Mouse (Mus musculus): Measurements from ENCODE around the gene Cetn4. TPM values are rescaled to one million over a fixed set of nuclear protein-coding genes. Genes with fewer than 3 reads are reported as not detected.

The Cetn4 gene
- polyA plus RNA-seq, 1 experiment from 2014 or later, result 3.3 TPM

GRCm38 (mm10) chr3:37331999-37332449 lies 19.5 kb upstream of the Cetn4 start:
- no peaks in the 10 kb centered on the region for H3K4me1 ChIP-seq
- ATAC-seq (ENCODE audit: low FRiP score), result no peak
- WGBS, result 66% methylated on average over 6 of the region's 6 CpGs
- H3K4me3 ChIP-seq (replicated peaks), result no peak overlapping the region
- H3K27me3 ChIP-seq (replicated peaks), result no peaks in the 10 kb centered on the region
- H3K4me2 ChIP-seq, result no peak overlapping the region
- H3K9ac ChIP-seq (replicated peaks), result no peak overlapping the region
- H3K36me3 ChIP-seq, result no peaks in the 10 kb centered on the region
- no peaks in the 10 kb centered on the region for H3K9me3 ChIP-seq (replicated peaks)
- no peak overlapping the region for H3K27ac ChIP-seq (replicated peaks)

- Histone ChIP-seq H3K36me3 (no peaks in the 10 kb centered on the region), H3K4me2 (no peak overlapping the region), H3K9me3 (replicated peaks) (no peaks in the 10 kb centered on the region), H3K27ac (replicated peaks) (no peak overlapping the region), H3K9ac (replicated peaks) (no peak overlapping the region), H3K27me3 (replicated peaks) (no peaks in the 10 kb centered on the region), H3K4me3 (replicated peaks) (no peak overlapping the region), H3K4me1 (no peaks in the 10 kb centered on the region)
- no peak for ATAC-seq (ENCODE audit: low FRiP score)
- WGBS, result 93% methylated on average over 1 of the region's 1 CpGs
Observed at GRCm38 (mm10) chr3:37329963-37330362, 17.5 kb upstream of the Cetn4 start.

- H3K4me3 ChIP-seq (replicated peaks), result no peak overlapping the region
- no peak for ATAC-seq (ENCODE audit: low FRiP score)
- no peak overlapping the region for H3K27ac ChIP-seq (replicated peaks)
- no peaks in the 10 kb centered on the region for H3K4me1 ChIP-seq
- WGBS, result 75% methylated on average over 2 of the region's 2 CpGs
- H3K9me3 ChIP-seq (replicated peaks), result no peaks in the 10 kb centered on the region
- H3K36me3 ChIP-seq, result no peaks in the 10 kb centered on the region
- H3K4me2 ChIP-seq, result no peak overlapping the region
- no peak overlapping the region for H3K9ac ChIP-seq (replicated peaks)
- no peaks in the 10 kb centered on the region for H3K27me3 ChIP-seq (replicated peaks)
Observed at GRCm38 (mm10) chr3:37328489-37328888, 16.0 kb upstream of the Cetn4 start.

GRCm38 (mm10) chr3:37326627-37327026 lies 14.1 kb upstream of the Cetn4 start:
- no peak overlapping the region for H3K4me2 ChIP-seq
- H3K9me3 ChIP-seq (replicated peaks), result no peaks in the 10 kb centered on the region
- H3K36me3 ChIP-seq, result no peaks in the 10 kb centered on the region
- WGBS, result 93% methylated on average over 3 of the region's 3 CpGs
- no peaks in the 10 kb centered on the region for H3K4me1 ChIP-seq
- no peak for ATAC-seq (ENCODE audit: low FRiP score)
- no peaks in the 10 kb centered on the region for H3K27me3 ChIP-seq (replicated peaks)
- H3K9ac ChIP-seq (replicated peaks), result no peak overlapping the region
- no peak overlapping the region for H3K4me3 ChIP-seq (replicated peaks)
- no peak overlapping the region for H3K27ac ChIP-seq (replicated peaks)

- no peak overlapping the region for H3K4me2 ChIP-seq
- H3K27ac ChIP-seq (replicated peaks), result no peak overlapping the region
- H3K9ac ChIP-seq (replicated peaks), result no peak overlapping the region
- no peaks in the 10 kb centered on the region for H3K27me3 ChIP-seq (replicated peaks)
- H3K4me3 ChIP-seq (replicated peaks), result no peak overlapping the region
- no peaks in the 10 kb centered on the region for H3K9me3 ChIP-seq (replicated peaks)
- WGBS, result 88% methylated on average over 5 of the region's 5 CpGs
- no peaks in the 10 kb centered on the region for H3K4me1 ChIP-seq
- H3K36me3 ChIP-seq, result 0 out of 2 replicates have a peak, but pooled peaks cover 3% of the 10 kb centered on the region
- ATAC-seq (ENCODE audit: low FRiP score), result no peak
Observed at GRCm38 (mm10) chr3:37325317-37326112, 13.0 kb upstream of the Cetn4 start.

GRCm38 (mm10) chr3:37324310-37324709 lies 11.8 kb upstream of the Cetn4 start:
- no peak for ATAC-seq (ENCODE audit: low FRiP score)
- Histone ChIP-seq H3K9me3 (replicated peaks) (no peaks in the 10 kb centered on the region), H3K4me2 (no peak overlapping the region), H3K4me3 (replicated peaks) (no peak overlapping the region), H3K4me1 (no peaks in the 10 kb centered on the region), H3K27ac (replicated peaks) (no peak overlapping the region), H3K9ac (replicated peaks) (no peak overlapping the region), H3K27me3 (replicated peaks) (no peaks in the 10 kb centered on the region), H3K36me3 (peaks cover 11% of the 10 kb centered on the region; the same call in 1 of the 2 replicates)
- whole genome bisulfite sequencing, result 63% methylated on average over 3 of the region's 3 CpGs

GRCm38 (mm10) chr3:37316233-37316632 lies 3.7 kb upstream of the Cetn4 start:
- no peak overlapping the region for H3K27ac ChIP-seq (replicated peaks)
- no peak overlapping the region for H3K9ac ChIP-seq (replicated peaks)
- ATAC-seq (ENCODE audit: low FRiP score), result no peak
- no peaks in the 10 kb centered on the region for H3K9me3 ChIP-seq (replicated peaks)
- WGBS, result 100% methylated on average over 1 of the region's 1 CpGs
- peaks cover 11% of the 10 kb centered on the region for H3K4me1 ChIP-seq
- no peak overlapping the region for H3K4me2 ChIP-seq
- H3K36me3 ChIP-seq, result peaks cover 11% of the 10 kb centered on the region; the same call in 1 of the 2 replicates
- H3K4me3 ChIP-seq (replicated peaks), result no peak overlapping the region
- H3K27me3 ChIP-seq (replicated peaks), result no peaks in the 10 kb centered on the region

- WGBS, result 37% methylated on average over 1 of the region's 1 CpGs
- H3K27ac ChIP-seq (replicated peaks), result no peak overlapping the region
Observed at GRCm38 (mm10) chr3:37313371-37313770, 863 bp upstream of the Cetn4 start.

GRCm38 (mm10) chr3:37311897-37312369 lies 575 bp downstream of the Cetn4 start:
- peak overlapping the region; percentile 60 for H3K4me3 ChIP-seq (replicated peaks)
- H3K36me3 ChIP-seq, result no peaks in the 10 kb centered on the region
- no peaks in the 10 kb centered on the region for H3K27me3 ChIP-seq (replicated peaks)
- ATAC-seq (ENCODE audit: low FRiP score), result no peak
- WGBS, result 2% methylated on average over 10 of the region's 10 CpGs
- peak overlapping the region; percentile 77 for H3K4me2 ChIP-seq
- H3K9ac ChIP-seq (replicated peaks), result peak overlapping the region; percentile 81
- peaks cover 11% of the 10 kb centered on the region for H3K4me1 ChIP-seq
- H3K9me3 ChIP-seq (replicated peaks), result no peaks in the 10 kb centered on the region
- peak overlapping the region; percentile 84 for H3K27ac ChIP-seq (replicated peaks)

More at GRCm38 (mm10) chr3:37313371-37313770, 863 bp upstream of the Cetn4 start:
- Histone ChIP-seq H3K9me3 (replicated peaks) (no peaks in the 10 kb centered on the region), H3K27me3 (replicated peaks) (no peaks in the 10 kb centered on the region), H3K4me1 (peaks cover 11% of the 10 kb centered on the region), H3K4me3 (replicated peaks) (peak overlapping the region; percentile 60), H3K9ac (replicated peaks) (no peak overlapping the region; the same call in 1 of the 2 replicates), H3K4me2 (peak overlapping the region; percentile 77), H3K36me3 (no peaks in the 10 kb centered on the region)
- no peak for ATAC-seq (ENCODE audit: low FRiP score)

GRCm38 (mm10) chr3:37303392-37304139 lies 8.9 kb downstream of the Cetn4 start:
- Histone ChIP-seq H3K27ac (replicated peaks) (no peak overlapping the region), H3K4me2 (no peak overlapping the region), H3K9me3 (replicated peaks) (no peaks in the 10 kb centered on the region), H3K36me3 (no peaks in the 10 kb centered on the region), H3K27me3 (replicated peaks) (no peaks in the 10 kb centered on the region), H3K9ac (replicated peaks) (no peak overlapping the region), H3K4me3 (replicated peaks) (no peak overlapping the region), H3K4me1 (no peaks in the 10 kb centered on the region)
- WGBS, result 81% methylated on average over 8 of the region's 8 CpGs
- ATAC-seq (ENCODE audit: low FRiP score), result no peak

GRCm38 (mm10) chr3:37302685-37303084 lies 9.8 kb downstream of the Cetn4 start:
- Histone ChIP-seq H3K9ac (replicated peaks) (no peak overlapping the region), H3K9me3 (replicated peaks) (no peaks in the 10 kb centered on the region), H3K27me3 (replicated peaks) (no peaks in the 10 kb centered on the region), H3K4me1 (no peaks in the 10 kb centered on the region), H3K4me3 (replicated peaks) (no peak overlapping the region), H3K36me3 (no peaks in the 10 kb centered on the region), H3K27ac (replicated peaks) (no peak overlapping the region), H3K4me2 (no peak overlapping the region)
- ATAC-seq (ENCODE audit: low FRiP score), result no peak
- WGBS, result 44% methylated on average over 12 of the region's 12 CpGs

- no peak overlapping the region for H3K4me2 ChIP-seq
- no peaks in the 10 kb centered on the region for H3K36me3 ChIP-seq
- no peaks in the 10 kb centered on the region for H3K27me3 ChIP-seq (replicated peaks)
- WGBS, result 86% methylated on average over 3 of the region's 3 CpGs
- no peak overlapping the region for H3K27ac ChIP-seq (replicated peaks)
- no peak for ATAC-seq (ENCODE audit: low FRiP score)
- H3K4me1 ChIP-seq, result no peaks in the 10 kb centered on the region
- H3K9ac ChIP-seq (replicated peaks), result no peak overlapping the region
- no peak overlapping the region for H3K4me3 ChIP-seq (replicated peaks)
- no peaks in the 10 kb centered on the region for H3K9me3 ChIP-seq (replicated peaks)
Observed at GRCm38 (mm10) chr3:37299470-37299869, 13.0 kb downstream of the Cetn4 start.
